Mouse (Mus musculus) hindlimb bud, embryonic 11.5 days (tissue): ENCODE results near the gene Runx2.

Experiments used
- DNase-seq: peaks from one replicate; pipeline ENCODE4 v3.0.0-alpha.2; 2012; ENCODE audit warnings: low read depth, low spot score; ENCODE audit errors: extremely low spot score

Runx2 gene

GRCm38 (mm10) chr17:44631577-44631976, 183.0 kb downstream of the Runx2 start:
- no peak for DNase-seq

GRCm38 (mm10) chr17:44627317-44627716, 187.3 kb downstream of the Runx2 start:
- DNase-seq = no peak

- DNase-seq = no peak
These were observed 190.9 kb downstream of the Runx2 start for GRCm38 (mm10) chr17:44623707-44624106.

- no peak for DNase-seq
These were observed 191.3 kb downstream of the Runx2 start for GRCm38 (mm10) chr17:44623271-44623670.

GRCm38 (mm10) chr17:44620456-44620855, 194.1 kb downstream of the Runx2 start:
- DNase-seq = no peak

GRCm38 (mm10) chr17:44618691-44619090, 195.9 kb downstream of the Runx2 start:
- no peak for DNase-seq

- no peak for DNase-seq
These were observed 196.4 kb downstream of the Runx2 start for GRCm38 (mm10) chr17:44618175-44618574.

GRCm38 (mm10) chr17:44617741-44618140, 196.9 kb downstream of the Runx2 start:
- no peak for DNase-seq

- DNase-seq = no peak
These were observed 200.6 kb downstream of the Runx2 start for GRCm38 (mm10) chr17:44613716-44614715.

- no peak for DNase-seq
These were observed 202.0 kb downstream of the Runx2 start for GRCm38 (mm10) chr17:44612641-44613040.

GRCm38 (mm10) chr17:44612002-44612401, 202.6 kb downstream of the Runx2 start:
- DNase-seq = no peak

GRCm38 (mm10) chr17:44611543-44611942, 203.1 kb downstream of the Runx2 start:
- no peak for DNase-seq

- no peak for DNase-seq
These were observed 203.8 kb downstream of the Runx2 start for GRCm38 (mm10) chr17:44610828-44611227.

GRCm38 (mm10) chr17:44609897-44610641, 204.5 kb downstream of the Runx2 start:
- DNase-seq = no peak

- no peak for DNase-seq
These were observed 205.2 kb downstream of the Runx2 start for GRCm38 (mm10) chr17:44609356-44609755.

GRCm38 (mm10) chr17:44608907-44609306, 205.7 kb downstream of the Runx2 start:
- DNase-seq = no peak

GRCm38 (mm10) chr17:44607383-44607782, 207.2 kb downstream of the Runx2 start:
- no peak for DNase-seq

- no peak for DNase-seq
These were observed 208.4 kb downstream of the Runx2 start for GRCm38 (mm10) chr17:44606245-44606644.

GRCm38 (mm10) chr17:44605749-44606148, 208.8 kb downstream of the Runx2 start:
- DNase-seq = no peak

GRCm38 (mm10) chr17:44603170-44603569, 211.4 kb downstream of the Runx2 start:
- DNase-seq = no peak

GRCm38 (mm10) chr17:44601317-44602021, 213.1 kb downstream of the Runx2 start:
- DNase-seq = no peak
